ENCODE assay signal across 14 mouse cellular contexts in the genomic region with DNA sequence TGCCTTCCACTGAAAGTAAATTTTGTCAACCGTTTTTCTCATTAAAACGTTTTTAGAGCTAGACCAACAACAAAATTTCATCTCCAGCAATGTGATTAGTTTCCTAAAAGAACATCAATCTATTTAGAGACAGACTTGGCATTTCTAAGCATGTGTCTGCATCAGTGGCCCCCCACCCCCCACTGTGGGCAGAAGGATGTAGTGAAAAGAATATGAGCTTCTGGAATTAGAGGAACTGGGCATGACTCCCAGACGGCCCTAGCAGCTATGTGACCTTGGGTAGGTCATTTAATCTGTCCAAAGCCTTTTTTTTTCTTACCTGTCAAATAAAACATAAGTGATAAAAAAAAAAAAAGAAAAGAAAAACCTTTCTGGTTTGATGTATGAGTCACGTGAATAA.
DNase-seq lines count a peak whose midpoint lies in the region.
"Had no signal": no experiment of that assay in that cellular context is flagged by ENCODE, and none has a peak within 500 bp of the region (broad histone marks: within the 10 kb centered on the region; RNA-seq: fewer than 3 reads in every experiment).

No protein-coding gene starts in this region.

- H3K4me3 ChIP-seq in macrophage (ENCODE audit: inconsistent target), result no peak overlapping the region
- H3K4me3 ChIP-seq: forebrain, embryonic 12.5 days; megakaryocyte, embryonic 14.5 days had no signal

- no peaks in the 10 kb centered on the region for H3K36me3 ChIP-seq in macrophage (ENCODE audit: inconsistent target)
- H3K36me3 ChIP-seq: forebrain, embryonic 12.5 days; G1E had no signal

- no peaks in the 10 kb centered on the region for H3K79me2 ChIP-seq in macrophage (ENCODE audit: inconsistent target)

- peak overlapping the region; percentile 41 for H3K27ac ChIP-seq in macrophage
- H3K27ac ChIP-seq: forebrain, embryonic 12.5 days; hindbrain, postnatal 0 days; liver, embryonic 14.5 days had no signal

- 76% methylated on average over 4 of the region's 4 CpGs for WGBS in macrophage (ENCODE audit: missing documents)

- peak; percentile 87 for DNase-seq in heart, adult 11 months
- no peak for DNase-seq in heart, adult 8-10 months (ENCODE audit: low spot score)
- peak; percentile 7 for DNase-seq in kidney, adult 9 months
- no peak for DNase-seq in kidney, postnatal 10 days
- peak; percentile 34 to 63 for DNase-seq in adrenal gland, postnatal 36 days
- DNase-seq in ovary, postnatal 36 days (ENCODE audit: low spot score), result no peak
- DNase-seq: cerebellum, adult 11-12 months; thymus, postnatal 4 days had no signal

Comparison
In these comparisons a context has a peak if more than half of its experiments do, and no peak if none do; other contexts are left out.
1. DNase-seq: peak in heart, adult 11 months (single experiment), kidney, adult 9 months (single experiment) and adrenal gland, postnatal 36 days (2 of 2); none in heart, adult 8-10 months (single experiment), kidney, postnatal 10 days (single experiment) and ovary, postnatal 36 days (single experiment).